Mouse (Mus musculus): ENCODE measurements around the gene Gm20388.

GRCm38 (mm10) chr8:122174133-122174930, 2263.7 kb downstream of the Gm20388 start:
- TF ChIP-seq POLR2A (IDR thresholded peaks at IDR 0.05; ENCODE audit: low read depth, low read length) (no peak), CTCF (conservative IDR thresholded peaks at IDR 0.05; ENCODE audit: insufficient read depth, insufficient read length, low read depth, low read length) (peak; percentile 18; the same call in 1 of the 2 replicates)

Measured in kidney, adult 2 months (tissue).